Mouse (Mus musculus) B cell, adult 2 months (primary cell): ENCODE measurements around the gene Tlcd2.

Experiments
- DNase-seq, 2 experiments: peaks; one replicate each; pipeline ENCODE4 v3.0.0; 2022

The Tlcd2 gene

GRCm38 (mm10) chr11:75467512-75468215, 6.1 kb downstream of the Tlcd2 start:
- DNase-seq = peak; percentile 36 to 45

GRCm38 (mm10) chr11:75468410-75468809, 6.9 kb downstream of the Tlcd2 start:
- DNase-seq = no peak

GRCm38 (mm10) chr11:75469261-75469660, 7.7 kb downstream of the Tlcd2 start:
- DNase-seq = no peak

- DNase-seq = no peak
These were observed 9.2 kb downstream of the Tlcd2 start for GRCm38 (mm10) chr11:75470675-75471074.

GRCm38 (mm10) chr11:75472469-75473081, 11.1 kb downstream of the Tlcd2 start:
- no peak for DNase-seq

- DNase-seq = no peak
These were observed 11.9 kb downstream of the Tlcd2 start for GRCm38 (mm10) chr11:75473376-75473775.

GRCm38 (mm10) chr11:75486192-75486591, 24.7 kb downstream of the Tlcd2 start:
- no peak for DNase-seq

- DNase-seq = peak; percentile 96 to 97
These were observed 25.2 kb downstream of the Tlcd2 start, which contains the start of gene Prpf8 for GRCm38 (mm10) chr11:75486601-75487285. Prpf8 (plus strand) TSS chr11:75486816.

- no peak for DNase-seq
These were observed 26.0 kb downstream of the Tlcd2 start for GRCm38 (mm10) chr11:75487496-75487895.

GRCm38 (mm10) chr11:75494296-75495049, 33.0 kb downstream of the Tlcd2 start:
- no peak for DNase-seq

- DNase-seq = no peak
These were observed 36.6 kb downstream of the Tlcd2 start for GRCm38 (mm10) chr11:75498126-75498525.

GRCm38 (mm10) chr11:75508162-75508561, 46.6 kb downstream of the Tlcd2 start:
- no peak for DNase-seq

- DNase-seq = no peak
These were observed 47.4 kb downstream of the Tlcd2 start for GRCm38 (mm10) chr11:75508904-75509303.

- no peak for DNase-seq
These were observed 48.5 kb downstream of the Tlcd2 start, which contains the start of gene Rilp for GRCm38 (mm10) chr11:75509741-75510626. Rilp (plus strand) TSS chr11:75510094.

GRCm38 (mm10) chr11:75510627-75510993, 49.1 kb downstream of the Tlcd2 start:
- DNase-seq = peak; percentile 97 to 98

- no peak for DNase-seq
These were observed 49.7 kb downstream of the Tlcd2 start for GRCm38 (mm10) chr11:75511213-75511612.

- DNase-seq = no peak
These were observed 50.9 kb downstream of the Tlcd2 start for GRCm38 (mm10) chr11:75512301-75513018.

- DNase-seq = no peak
These were observed 51.8 kb downstream of the Tlcd2 start, which contains the start of gene Scarf1 for GRCm38 (mm10) chr11:75513336-75513735. Scarf1 (plus strand) TSS chr11:75513540.

- DNase-seq = no peak
These were observed 53.7 kb downstream of the Tlcd2 start for GRCm38 (mm10) chr11:75515186-75515585.

- DNase-seq = no peak
These were observed 58.5 kb downstream of the Tlcd2 start for GRCm38 (mm10) chr11:75519834-75520633.
